In genomic region chr16:10510477-10511133, GRCm38 (mm10) we compare ENCODE assay signal across 12 mouse cellular contexts. TPM values are rescaled to one million over a fixed set of nuclear protein-coding genes. Genes with fewer than 3 reads are reported as not detected.
DNase-seq lines count a peak whose midpoint lies in the region; ATAC-seq lines count a peak whose summit lies in the region.
"Had no signal": no experiment of that assay in that cellular context is flagged by ENCODE, and none has a peak within 500 bp of the region (broad histone marks: within the 10 kb centered on the region; RNA-seq: fewer than 3 reads in every experiment).

No protein-coding gene starts in this region.

- no peak overlapping the region for H3K4me2 ChIP-seq in hindbrain, embryonic 13.5 days
- H3K4me2 ChIP-seq in hindbrain, embryonic 14.5 days (replicated peaks): no peak overlapping the region
- H3K4me2 ChIP-seq: heart, embryonic 13.5 days; limb, embryonic 13.5 days; midbrain, embryonic 11.5 days had no signal

- no peak overlapping the region for H3K27ac ChIP-seq in hindbrain, embryonic 13.5 days
- no peak overlapping the region for H3K27ac ChIP-seq in hindbrain, embryonic 14.5 days
- H3K27ac ChIP-seq: heart, embryonic 13.5 days; limb, embryonic 13.5 days had no signal

- WGBS in hindbrain, embryonic 13.5 days: 64% methylated on average over 14 of the region's 14 CpGs
- 67% methylated on average over 14 of the region's 14 CpGs for WGBS in hindbrain, embryonic 14.5 days

- no peak for DNase-seq in hindbrain, embryonic 14.5 days (ENCODE audit: low spot score)
- peak; percentile 89 for DNase-seq in 3134 (ENCODE audit: extremely low read depth, insufficient read length, low spot score)
- peak; percentile 66 for DNase-seq in Muller cell, postnatal 12 days (ENCODE audit: inconsistent ontology term)
- DNase-seq in cerebellum, adult 18-20 months: peak; percentile 86 to 90
- DNase-seq in urinary bladder, adult 18-20 months (ENCODE audit: low spot score in 2 of 2): no peak
- no peak for DNase-seq in gastrocnemius, postnatal 36 days
- DNase-seq: kidney, postnatal 25 days; thymus, postnatal 4 days had no signal

- H3K4me3 ChIP-seq in hindbrain, embryonic 13.5 days: no peak overlapping the region
- no peak overlapping the region for H3K4me3 ChIP-seq in hindbrain, embryonic 14.5 days (replicated peaks; ENCODE audit: low read length)
- H3K4me3 ChIP-seq: heart, embryonic 13.5 days; limb, embryonic 13.5 days had no signal

- H3K36me3 ChIP-seq in hindbrain, embryonic 13.5 days: no peaks in the 10 kb centered on the region
- no peaks in the 10 kb centered on the region for H3K36me3 ChIP-seq in hindbrain, embryonic 14.5 days (replicated peaks; ENCODE audit: control insufficient read depth, insufficient read depth)
- H3K36me3 ChIP-seq: heart, embryonic 13.5 days; limb, embryonic 13.5 days had no signal

- no peaks in the 10 kb centered on the region for H3K9me3 ChIP-seq in hindbrain, embryonic 13.5 days
- H3K9me3 ChIP-seq in hindbrain, embryonic 14.5 days (ENCODE audit: control insufficient read depth, low read length): no peaks in the 10 kb centered on the region
- H3K9me3 ChIP-seq: heart, embryonic 13.5 days; limb, embryonic 13.5 days had no signal

- peak overlapping the region; percentile 13; the same call in 1 of the 2 replicates for H3K9ac ChIP-seq in hindbrain, embryonic 13.5 days
- no peak overlapping the region for H3K9ac ChIP-seq in hindbrain, embryonic 14.5 days
- H3K9ac ChIP-seq: heart, embryonic 13.5 days; limb, embryonic 13.5 days had no signal

- no peaks in the 10 kb centered on the region for H3K4me1 ChIP-seq in hindbrain, embryonic 13.5 days (replicated peaks)
- H3K4me1 ChIP-seq in hindbrain, embryonic 14.5 days (replicated peaks; ENCODE audit: control insufficient read depth, insufficient read depth, low read length): no peaks in the 10 kb centered on the region
- H3K4me1 ChIP-seq: heart, embryonic 13.5 days; limb, embryonic 13.5 days had no signal

- H3K27me3 ChIP-seq in hindbrain, embryonic 13.5 days: peaks cover 4% of the 10 kb centered on the region; the same call in 1 of the 2 replicates
- H3K27me3 ChIP-seq in hindbrain, embryonic 14.5 days (ENCODE audit: control insufficient read depth, insufficient read depth, low read length): no peaks in the 10 kb centered on the region
- H3K27me3 ChIP-seq: limb, embryonic 13.5 days had no signal

- ATAC-seq in hindbrain, embryonic 13.5 days (ENCODE audit: low FRiP score): no peak
- no peak for ATAC-seq in hindbrain, embryonic 14.5 days (ENCODE audit: low FRiP score)

- intact Hi-C loops in gastrocnemius, postnatal 36 days (cut with DNase I): no loop called here

RNA-seq across cellular contexts. Expression of gene Ciita, which starts 30.7 kb away (rescaled TPM):
- 0.79 and 0.83 TPM in 2 replicates for polyA plus RNA-seq in hindbrain, embryonic 13.5 days (2015; fragmentation: Nextera tagmentation; extraction: Ambion mirVana)
- 0.62 and 0.69 TPM in 2 replicates for polyA plus RNA-seq in hindbrain, embryonic 14.5 days (2014; fragmentation: Nextera tagmentation; extraction: Ambion mirVana)
- under 1 TPM; 0.22 to 0.61 TPM for total RNA-seq in gastrocnemius, postnatal 36 days (2021)

RNA-seq across cellular contexts. Expression of gene Dexi, which starts 32.2 kb away (rescaled TPM):
- 15.5 and 18.0 TPM in 2 replicates for polyA plus RNA-seq in hindbrain, embryonic 13.5 days (2015; fragmentation: Nextera tagmentation; extraction: Ambion mirVana)
- polyA plus RNA-seq in hindbrain, embryonic 14.5 days (2014; fragmentation: Nextera tagmentation; extraction: Ambion mirVana): 25.0 and 26.0 TPM in 2 replicates
- total RNA-seq in gastrocnemius, postnatal 36 days (2021): 10 to 100 TPM; 39.3 to 47.4 TPM

RNA-seq across cellular contexts. Expression of gene Clec16a, which starts 34.5 kb away (rescaled TPM):
- polyA plus RNA-seq in hindbrain, embryonic 13.5 days (2015; fragmentation: Nextera tagmentation; extraction: Ambion mirVana): 69.7 and 71.6 TPM in 2 replicates
- 67.1 and 68.7 TPM in 2 replicates for polyA plus RNA-seq in hindbrain, embryonic 14.5 days (2014; fragmentation: Nextera tagmentation; extraction: Ambion mirVana)
- total RNA-seq in gastrocnemius, postnatal 36 days (2021): 10 to 100 TPM; 59.3 to 70.8 TPM

Comparison
In these comparisons a context has a peak if more than half of its experiments do, and no peak if none do; other contexts are left out.
1. DNase-seq: peak in 3134 (single experiment), Muller cell, postnatal 12 days (single experiment) and cerebellum, adult 18-20 months (2 of 2); none in hindbrain, embryonic 14.5 days (single experiment), urinary bladder, adult 18-20 months (0 of 2) and gastrocnemius, postnatal 36 days (0 of 2).